Mouse (Mus musculus): ENCODE measurements around the gene Axin1.
A peak's percentile ranks its signal among the peaks of the same experiment; 100 is the strongest.
"Not testable (repeated sequence)": the region's sequence is repeated elsewhere in the genome, so short reads cannot be mapped to it uniquely, and the experiment has no call there.

The Axin1 gene

DNA sequence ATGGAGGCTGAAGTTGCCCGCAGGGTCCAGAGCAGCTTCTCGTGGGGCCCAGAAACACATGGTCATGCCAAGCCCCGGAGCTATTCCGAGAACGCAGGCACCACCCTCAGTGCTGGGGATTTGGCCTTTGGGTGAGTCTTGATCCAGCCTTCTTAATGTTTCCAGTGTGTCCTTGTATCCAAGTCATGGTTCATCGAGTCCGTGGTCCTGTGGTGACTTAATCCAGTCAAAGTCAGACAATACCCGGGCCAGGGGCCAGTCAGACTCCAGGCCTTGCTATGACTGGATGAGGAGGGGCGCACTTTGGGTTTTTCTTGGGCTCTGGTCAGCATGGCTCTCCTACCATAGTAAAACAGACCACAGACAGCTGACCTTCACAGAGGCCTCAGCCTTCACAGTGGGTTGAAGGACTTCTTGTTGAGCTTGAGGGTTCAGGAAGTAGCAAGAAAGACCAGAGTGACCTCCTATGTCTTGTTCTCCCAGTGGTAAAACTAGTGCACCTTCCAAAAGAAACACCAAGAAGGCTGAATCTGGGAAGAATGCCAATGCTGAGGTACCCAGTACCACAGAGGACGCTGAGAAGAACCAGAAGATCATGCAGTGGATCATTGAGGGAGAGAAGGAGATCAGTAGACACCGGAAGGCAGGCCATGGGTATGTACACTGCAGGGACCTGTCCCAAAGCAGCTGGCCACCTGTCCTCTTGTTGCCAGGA lies 49.8 kb downstream of the Axin1 start:
- no peak for DNase-seq (ENCODE audit: low spot score)

DNA sequence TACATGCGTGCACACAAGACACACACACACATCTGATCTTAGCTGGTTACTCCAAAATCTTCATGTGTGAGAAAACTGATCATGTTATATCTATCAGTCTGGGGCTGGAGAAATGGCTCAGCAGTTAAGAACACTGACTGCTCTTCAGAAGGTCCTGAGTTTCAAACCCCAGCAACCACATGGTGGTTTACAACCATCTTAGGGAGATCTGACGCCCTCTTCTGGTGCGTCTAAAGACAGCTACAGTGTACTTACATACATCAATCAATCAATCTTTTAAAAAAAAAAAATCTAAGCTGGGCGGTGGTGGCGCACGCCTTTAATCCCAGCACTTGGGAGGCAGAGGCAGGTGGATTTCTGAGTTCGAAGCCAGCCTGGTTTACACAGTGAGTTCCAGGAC lies 53.0 kb downstream of the Axin1 start:
- DNase-seq (ENCODE audit: low spot score): not testable (repeated sequence)

DNA sequence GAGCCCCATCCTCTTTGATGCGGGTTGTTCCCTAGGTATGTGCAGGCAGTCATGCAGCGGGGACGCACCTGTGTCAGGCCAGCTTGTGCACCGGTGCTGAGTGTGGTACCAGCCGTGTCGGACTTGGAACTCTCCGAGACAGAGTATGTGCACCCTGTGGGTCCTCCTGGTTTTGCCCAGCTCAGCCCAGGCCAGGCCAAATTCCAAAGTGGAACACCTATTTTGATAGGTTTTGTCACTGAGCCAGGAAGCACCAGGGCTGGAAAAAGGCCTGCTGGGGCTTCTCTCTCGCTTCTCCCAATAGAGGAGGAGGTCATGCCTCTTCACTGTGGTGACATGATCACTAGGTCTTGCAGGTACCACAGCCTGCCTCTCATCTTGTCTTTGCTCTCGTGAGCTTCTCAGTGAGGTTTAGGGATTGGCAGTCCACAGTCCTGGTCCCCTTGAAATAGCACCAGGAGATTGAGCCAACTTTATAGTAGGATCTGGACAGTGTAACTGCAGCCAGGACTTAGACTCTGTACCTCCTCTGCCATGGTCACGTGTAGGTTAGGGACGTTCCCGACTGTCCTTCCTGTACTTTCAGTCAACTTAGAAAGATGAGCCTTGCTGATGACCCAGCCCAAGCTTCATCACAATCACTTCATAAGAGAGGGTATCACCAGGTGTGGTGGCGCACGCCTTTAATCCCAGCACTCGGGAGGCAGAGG lies 54.1 kb downstream of the Axin1 start:
- no peak for DNase-seq (ENCODE audit: low spot score)

DNA sequence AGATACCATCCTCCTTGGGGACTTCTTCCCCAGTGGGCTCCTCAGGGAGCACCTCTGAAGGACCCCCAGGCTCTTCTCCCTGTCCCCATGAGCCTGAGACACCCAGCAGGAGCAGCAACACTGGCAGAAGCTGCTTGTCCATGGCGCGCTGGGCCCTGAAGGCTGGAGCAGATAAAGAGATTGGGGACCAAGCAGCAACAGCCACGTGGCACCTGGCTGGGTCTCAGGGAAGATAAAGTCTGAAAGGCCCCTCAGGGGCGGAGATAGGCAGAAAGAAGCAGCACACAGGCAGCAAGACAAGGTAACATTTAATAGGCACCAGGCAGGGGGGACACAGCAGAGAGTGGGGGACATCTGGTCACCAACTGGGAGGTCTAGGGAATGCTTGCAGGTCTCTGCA lies 60.4 kb downstream of the Axin1 start, which contains the start of gene Pdia2:
Gene Pdia2 (minus strand): TSS at position 196 of the 400 bp plus-strand sequence.
- no peak for DNase-seq (ENCODE audit: low spot score)

DNA sequence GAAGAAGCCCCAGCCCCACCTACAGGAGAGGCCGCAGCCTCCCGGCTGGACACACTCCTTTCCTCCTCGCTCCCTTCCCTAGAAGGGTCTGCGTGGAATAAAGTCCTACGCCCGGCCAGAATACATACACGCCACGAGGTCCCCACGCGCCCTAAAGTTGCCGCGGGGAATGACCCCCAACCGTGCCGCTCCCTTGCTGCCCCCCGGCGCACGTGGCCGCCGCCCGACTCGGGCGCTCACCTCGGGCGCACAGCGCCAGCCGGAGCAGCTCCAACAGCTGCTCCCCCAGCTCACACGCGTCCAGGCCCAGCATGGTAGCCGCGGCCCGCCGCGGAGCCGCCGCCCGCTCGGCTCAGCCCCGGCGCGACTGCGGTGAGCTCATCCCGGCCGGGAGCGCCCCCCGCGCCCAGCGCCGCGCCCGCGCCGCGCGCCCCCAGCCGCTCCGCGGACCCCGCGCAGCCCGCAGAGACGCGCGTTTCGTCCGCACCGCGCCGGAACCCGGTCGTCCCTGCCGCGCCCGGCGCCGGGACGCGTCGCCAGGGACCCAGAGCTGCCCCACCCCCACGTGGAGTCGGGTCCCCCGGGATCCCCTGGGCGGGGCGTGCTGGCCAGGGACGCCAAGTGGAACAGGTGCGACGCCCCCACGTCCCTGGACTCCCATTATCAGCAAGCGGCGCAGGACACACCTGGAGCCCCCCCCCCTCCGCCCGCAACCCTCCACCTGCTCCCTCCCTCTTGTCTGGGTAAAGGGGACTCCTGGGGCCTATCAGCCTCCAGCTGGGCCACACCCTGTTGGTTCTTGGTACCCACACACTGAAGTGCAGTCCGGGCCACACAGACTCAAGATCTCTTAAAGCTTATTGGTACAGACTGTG lies 62.6 kb downstream of the Axin1 start:
- no peak for DNase-seq (ENCODE audit: low spot score)

DNA sequence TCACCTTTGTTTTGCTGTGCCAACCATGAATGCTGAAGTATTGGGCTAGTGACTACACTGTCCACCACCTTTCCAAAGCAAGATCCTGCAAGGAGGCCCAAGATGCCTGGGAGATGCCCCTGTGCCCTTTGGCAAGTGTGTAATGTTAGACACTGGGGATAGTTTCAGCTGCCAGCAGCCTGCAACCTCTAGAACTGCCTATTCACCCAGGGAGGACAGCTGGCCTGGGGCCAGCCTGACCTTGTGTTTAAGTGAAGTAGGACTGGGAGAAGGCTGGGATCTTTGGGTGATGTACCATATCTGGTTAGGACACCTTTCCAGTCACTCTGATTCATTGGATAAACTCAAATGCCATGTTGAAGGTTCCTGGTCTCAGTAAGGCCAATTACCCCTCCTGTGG lies 63.5 kb downstream of the Axin1 start:
- no peak for DNase-seq (ENCODE audit: low spot score)

DNA sequence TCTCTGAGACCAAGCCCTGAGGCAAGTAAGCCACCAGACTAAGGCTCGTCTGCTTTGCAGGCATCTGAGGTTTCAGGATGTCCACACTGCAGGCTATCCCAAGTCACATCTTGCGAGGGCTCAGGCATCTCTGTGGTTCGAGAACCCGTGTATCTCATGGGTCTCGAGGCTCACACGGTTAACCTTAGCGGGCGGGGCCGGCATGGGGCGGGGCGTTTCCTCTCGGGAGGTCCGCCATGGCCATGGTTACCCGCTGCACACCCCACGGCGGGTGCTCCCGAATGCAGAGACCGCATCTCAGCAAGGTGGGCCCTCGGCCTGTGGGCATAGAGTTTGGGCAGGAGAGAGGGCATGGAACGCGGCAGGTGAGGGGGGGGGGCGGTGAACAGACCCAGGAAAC lies 64.2 kb downstream of the Axin1 start, which contains the start of gene Rgs11:
Gene Rgs11 (plus strand): TSS at position 215 of the 400 bp plus-strand sequence.
- DNase-seq (ENCODE audit: low spot score): peak; percentile 64

DNA sequence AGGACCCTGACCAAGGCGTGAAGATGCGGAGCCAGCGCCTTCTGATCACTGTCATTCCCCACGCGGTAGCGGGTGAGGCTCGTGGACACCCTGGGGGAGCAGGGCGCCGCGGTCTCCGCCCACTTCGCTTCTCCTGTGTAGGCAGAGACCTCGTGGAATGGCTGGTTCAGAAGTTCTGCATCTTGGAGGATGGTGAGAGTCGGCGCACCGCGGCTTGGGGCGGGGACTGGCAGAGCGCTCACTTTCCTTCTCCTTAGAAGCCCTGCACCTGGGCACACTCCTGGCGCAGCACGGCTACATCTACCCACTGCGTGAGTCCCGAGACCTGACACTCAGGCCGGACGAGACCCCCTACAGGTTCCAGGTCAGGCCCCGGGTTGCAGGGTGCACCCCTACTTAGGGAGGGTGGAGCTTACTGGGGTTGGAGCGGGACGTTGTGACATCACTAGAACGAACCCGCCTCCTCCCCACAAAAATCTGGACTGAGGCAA lies 64.9 kb downstream of the Axin1 start:
- DNase-seq (ENCODE audit: low spot score): peak; percentile 37

DNA sequence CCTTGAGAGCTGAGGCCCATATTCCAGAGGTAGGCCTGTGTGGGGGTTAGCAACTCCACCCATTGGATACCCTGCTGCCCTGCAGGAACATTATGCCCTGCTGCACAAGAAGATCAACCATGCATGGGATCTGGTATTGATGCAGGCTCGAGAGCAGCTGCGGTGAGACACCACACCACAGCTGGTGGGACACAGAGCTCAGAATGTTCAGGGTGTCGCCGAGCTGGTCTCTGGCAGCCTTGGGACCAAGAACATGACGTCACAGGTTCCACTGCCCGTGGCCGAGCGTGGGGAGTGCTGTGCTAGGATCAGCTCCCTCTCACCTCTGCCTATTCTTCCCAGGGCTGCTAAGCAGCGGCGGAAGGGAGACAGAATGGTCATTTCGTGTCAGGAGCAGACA lies 66.3 kb downstream of the Axin1 start:
- DNase-seq (ENCODE audit: low spot score): no peak

DNA sequence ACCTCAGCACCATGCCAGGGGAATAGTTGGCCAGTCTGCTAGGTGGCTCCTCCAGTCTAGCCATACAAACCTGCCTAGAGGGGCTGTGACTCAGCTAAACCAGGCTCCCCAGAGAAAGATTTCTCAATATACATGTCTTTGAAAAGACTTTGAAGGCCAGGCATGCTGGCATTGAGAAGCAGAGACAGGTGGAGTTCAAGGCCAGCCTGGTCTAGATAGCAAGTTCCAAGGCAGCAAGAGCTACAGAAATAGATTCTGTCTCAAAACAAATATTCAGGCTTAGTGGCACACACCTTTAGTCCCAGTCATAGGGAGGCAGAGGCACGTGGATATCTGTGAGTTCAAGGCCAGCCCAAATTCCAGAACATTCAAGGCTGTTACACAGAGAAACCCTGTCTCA lies 67.9 kb downstream of the Axin1 start:
- DNase-seq (ENCODE audit: low spot score): no peak

DNA sequence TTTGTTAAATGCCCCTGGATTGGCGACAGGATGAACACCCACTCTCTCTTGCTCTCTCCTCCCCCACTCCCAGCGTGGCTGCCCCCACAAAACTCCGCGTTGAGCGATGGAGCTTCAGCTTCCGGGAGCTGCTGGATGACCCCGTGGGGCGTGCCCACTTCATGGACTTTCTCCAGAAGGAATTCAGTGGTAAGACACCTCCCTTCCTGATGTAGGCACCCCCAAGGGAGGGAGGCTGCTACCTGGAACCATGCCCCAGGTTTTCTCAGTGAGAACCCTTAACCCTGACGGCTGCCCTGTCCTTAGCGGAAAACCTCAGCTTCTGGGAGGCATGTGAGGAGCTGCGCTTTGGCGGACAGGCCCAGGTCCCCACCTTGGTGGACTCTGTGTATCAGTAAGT lies 69.2 kb downstream of the Axin1 start, which contains the start of gene Arhgdig:
Gene Arhgdig (minus strand): TSS at position 101 of the 400 bp plus-strand sequence.
- DNase-seq (ENCODE audit: low spot score): no peak

DNA sequence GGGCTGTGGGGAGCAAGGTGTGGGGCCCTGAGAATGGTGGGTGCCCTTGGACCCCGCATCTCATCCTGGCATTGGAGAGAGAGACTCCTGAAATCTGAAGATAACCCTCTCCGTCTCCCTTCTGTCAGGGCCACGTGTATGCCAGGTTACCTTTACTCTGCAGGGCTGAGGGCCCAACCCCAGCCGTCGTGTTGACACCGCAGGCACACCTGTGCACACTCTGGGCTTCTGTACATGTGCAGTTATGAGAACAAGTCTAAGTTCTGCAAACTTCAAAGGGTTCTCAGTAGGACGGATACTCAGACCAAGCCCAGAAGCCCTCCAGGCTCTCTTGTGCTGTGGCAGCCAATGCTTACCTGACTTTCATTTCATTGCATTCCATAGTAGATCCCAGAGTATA lies 73.8 kb downstream of the Axin1 start:
- DNase-seq (ENCODE audit: low spot score): no peak

DNA sequence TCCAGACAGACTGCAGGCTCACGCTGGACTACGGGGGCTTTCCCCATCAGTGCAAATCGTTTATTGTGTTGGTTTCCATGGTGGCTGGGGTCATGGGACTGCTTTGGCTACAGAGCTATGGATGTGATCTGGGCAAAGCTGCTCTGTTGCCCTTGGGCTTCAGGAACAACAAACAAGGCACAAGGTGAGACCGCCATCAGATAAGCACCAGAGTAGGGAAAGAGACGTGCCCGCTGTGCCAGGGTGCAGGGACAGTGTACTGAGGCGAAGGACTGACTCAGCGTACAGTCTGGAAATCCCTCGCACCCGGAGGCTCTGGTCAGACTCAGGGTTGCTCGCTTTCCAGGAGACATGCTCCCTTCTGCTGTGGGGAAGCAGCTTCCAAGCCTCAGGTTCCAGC lies 74.2 kb downstream of the Axin1 start:
- DNase-seq (ENCODE audit: low spot score): no peak

DNA sequence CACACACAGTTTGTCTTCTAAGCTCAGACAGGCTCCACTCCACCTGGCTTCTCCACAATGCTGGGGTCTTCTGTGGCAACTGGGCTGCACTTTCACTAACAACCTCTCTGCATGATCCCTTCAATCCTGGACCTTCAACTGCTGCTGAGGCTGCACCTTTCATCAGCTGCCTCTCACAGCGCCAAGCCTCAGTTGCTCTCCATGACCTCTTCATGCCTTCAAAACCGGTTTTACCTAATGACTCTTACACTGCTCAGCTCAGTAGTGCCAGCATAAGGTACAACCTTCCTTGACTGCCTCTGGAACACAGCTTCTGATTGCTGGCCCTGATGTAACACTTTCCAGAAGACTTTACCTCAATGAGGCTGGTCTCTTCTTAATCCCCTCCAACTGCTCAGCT lies 83.0 kb downstream of the Axin1 start:
- no peak for DNase-seq (ENCODE audit: low spot score)

DNA sequence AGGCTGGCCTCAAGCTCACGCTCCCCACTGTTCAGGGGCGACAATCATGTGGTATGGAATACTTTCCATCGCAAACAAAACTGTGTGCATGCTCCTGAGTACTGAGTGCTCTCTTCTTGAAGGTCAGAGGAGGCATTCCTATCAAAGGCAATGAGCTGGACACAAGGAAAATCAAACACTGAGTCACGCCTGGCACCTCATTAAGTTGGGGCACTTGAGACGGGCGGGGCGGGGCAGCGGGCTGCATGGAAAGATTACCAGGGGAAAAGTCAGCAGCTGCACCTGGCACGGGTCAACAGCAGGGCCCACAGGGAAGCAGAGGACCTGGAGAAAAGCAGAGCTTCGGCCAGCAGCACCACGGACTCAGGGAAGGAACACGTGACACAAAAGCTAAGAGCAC lies 86.7 kb downstream of the Axin1 start:
- DNase-seq (ENCODE audit: low spot score): no peak

DNA sequence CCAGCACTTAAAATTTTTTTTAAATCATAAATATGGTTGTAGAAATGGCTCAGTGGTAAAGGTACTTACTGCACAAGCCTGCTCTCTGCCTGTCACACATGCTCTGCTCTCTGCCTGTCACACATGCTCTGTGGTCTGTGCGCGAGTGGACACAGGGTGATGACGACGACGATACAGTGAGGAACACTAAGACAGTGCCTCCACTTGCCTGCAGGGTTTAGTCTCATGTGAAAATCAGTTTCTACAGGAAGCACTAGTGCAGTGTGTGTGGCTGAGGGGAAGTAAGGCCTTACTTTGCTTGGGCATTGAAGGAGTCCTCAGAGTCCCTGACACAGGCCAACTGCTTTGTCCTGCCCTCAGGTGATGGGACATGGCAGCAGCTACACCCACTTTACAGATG lies 91.3 kb downstream of the Axin1 start:
- peak; percentile 49 for DNase-seq (ENCODE audit: low spot score)

DNA sequence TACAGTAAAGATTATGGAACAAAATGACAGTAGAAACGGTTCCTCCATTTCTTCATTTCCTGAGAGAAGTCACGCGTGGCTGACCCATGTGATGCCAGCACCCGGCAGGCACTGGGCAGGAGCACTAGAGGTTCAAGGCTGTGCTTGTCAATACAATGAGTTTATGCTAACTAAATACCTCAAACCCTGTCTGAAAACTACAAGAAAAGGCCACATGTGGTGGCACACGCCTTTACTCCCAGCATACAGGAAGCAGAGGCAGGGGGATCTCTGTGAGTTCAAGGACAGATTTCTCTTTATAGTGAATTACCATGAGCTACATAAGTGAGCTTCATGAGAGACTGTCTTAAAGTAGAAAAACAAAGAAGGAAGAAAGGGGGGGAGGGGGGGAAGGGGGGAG lies 92.7 kb downstream of the Axin1 start:
- no peak for DNase-seq (ENCODE audit: low spot score)

DNA sequence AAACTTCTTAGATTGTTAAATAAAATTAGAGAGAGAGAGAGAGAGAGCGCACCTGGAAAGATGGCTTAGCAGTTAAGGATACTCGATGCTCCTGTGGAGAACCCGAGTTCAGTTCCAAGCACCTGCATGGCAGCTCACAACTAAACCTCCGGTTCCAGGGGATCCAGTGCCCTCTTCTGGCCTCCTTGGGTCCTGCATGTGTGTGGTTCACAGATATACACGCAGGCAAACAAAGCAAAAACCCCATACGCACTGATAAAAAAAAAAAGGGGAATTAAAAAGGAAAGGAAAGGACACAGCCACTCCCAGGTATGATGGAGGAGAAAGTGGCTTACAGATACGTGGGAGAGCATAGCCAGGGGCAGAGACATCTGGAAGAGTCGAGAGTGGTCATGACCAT lies 94.4 kb downstream of the Axin1 start:
- DNase-seq (ENCODE audit: low spot score): no peak

DNA sequence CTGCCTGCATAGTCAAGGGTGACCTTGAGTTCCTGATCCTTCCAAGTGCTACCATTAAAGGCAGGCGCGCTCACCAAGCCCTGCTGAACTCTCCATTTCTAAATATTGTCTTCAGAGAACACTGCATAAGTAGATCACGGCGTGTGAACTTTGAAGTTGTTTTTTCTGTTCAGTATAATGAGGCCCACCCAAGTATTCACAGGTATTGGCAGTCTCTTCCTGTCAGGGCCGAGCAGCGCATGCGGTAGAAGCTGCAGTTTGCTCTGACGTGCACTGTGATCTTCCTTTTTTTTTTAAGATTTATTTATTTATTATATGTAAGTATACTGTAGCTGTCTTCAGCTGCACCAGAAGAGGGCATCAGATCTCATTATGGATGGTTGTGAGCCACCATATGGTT lies 95.9 kb downstream of the Axin1 start:
- DNase-seq (ENCODE audit: low spot score): peak; percentile 68

DNA sequence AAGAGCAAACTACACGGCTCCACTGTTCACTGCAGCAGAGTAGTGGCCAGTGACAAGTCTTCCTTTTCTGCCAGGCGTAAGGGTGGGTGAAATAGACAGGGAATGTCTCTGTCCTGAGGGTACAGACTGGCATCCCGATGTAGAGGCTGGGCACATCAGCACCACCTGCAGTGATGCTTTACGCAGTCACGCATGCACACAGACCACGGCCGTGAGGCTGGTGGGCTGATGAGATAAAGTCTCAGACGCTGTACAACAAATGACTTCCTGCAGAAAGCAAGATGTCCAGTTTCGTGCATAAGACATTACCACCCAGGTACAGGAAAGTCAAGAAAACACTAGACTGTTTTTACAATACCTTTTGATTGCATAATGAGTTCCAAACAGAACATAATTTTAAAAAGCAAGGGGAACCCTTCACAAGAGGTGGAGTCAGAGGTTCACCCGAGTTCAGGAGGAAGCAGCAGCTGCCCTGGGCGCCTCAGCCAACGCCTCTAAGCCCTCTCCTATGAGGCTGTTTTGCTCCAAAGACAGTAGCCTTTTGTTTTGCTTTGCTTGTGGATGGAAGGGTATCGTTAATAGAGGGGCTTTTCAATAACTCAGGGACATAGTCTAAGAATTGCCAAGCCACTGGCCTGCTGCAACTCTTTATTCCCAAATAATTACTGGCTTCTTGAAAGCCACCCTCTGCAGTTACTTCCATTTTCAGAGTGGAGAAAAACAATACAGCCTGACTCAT lies 96.8 kb downstream of the Axin1 start:
- no peak for DNase-seq (ENCODE audit: low spot score)

DNA sequence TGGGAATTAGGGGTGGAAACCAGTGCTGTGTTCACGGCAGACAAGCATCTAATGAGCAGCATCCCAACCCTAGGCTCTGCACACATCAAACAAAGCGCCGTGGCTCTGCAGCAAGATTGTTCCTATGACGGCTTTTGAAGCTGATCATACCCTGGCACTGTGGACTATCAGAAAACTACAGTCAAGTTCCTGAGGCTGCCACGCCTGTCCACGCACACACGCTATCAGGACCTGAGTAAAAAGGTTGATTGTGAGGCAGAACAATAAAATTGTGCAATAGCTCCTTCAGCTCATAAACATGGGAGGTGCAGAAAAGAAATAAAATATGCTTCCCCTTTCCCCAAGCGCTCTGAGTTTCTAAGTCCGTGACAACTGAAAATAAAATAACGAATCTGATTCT lies 99.2 kb downstream of the Axin1 start:
- DNase-seq (ENCODE audit: low spot score): no peak

DNA sequence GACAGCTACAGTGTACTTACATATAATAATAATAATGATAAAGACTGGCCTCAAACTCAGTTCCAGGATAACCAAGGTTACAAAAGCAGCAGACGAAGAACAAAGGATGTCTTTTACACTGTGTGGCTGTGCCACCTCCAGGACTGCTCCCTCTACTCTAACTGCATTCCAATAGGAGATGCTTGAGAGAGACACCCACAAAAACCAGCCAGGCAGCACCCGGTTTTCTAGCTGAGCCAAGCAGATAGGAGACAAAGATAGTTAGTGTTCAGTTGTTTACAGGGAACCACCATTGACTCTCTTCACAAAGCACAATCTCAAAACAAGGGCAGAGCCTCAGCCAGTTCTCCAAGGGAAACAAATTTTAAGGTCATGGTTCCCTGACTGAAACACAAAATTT lies 101.1 kb downstream of the Axin1 start:
- DNase-seq (ENCODE audit: low spot score): no peak
